8 mouse cellular contexts compared by ENCODE assay signal in genomic region chr8:123101735-123102685, GRCm38 (mm10). TPM values are rescaled to one million over a fixed set of nuclear protein-coding genes. Genes with fewer than 3 reads are reported as not detected.
A peak's percentile ranks its signal among the peaks of the same experiment; 100 is the strongest.
DNase-seq lines count a peak whose midpoint lies in the region; ATAC-seq and TF ChIP-seq lines count a peak whose summit lies in the region.

Gene Rpl13, plus strand, starts transcription at chr8:123102350.

- peak; percentile 94 to 95 for DNase-seq in gastrocnemius, adult 8-10 months (ENCODE audit: low spot score in 2 of 2)
- peak; percentile 93 for DNase-seq in hindlimb bud, embryonic 11.5 days (ENCODE audit: extremely low spot score, low read depth, low spot score)
- peak; percentile 93 to 95 for DNase-seq in left cerebral cortex, adult 8-10 months (ENCODE audit: low spot score in 2 of 2)
- DNase-seq in right cerebral cortex, postnatal 10 days (ENCODE audit: low spot score in 2 of 2) = peak; percentile 99
- peak; percentile 94 for DNase-seq in urinary bladder, postnatal 25 days (ENCODE audit: low spot score)

- peak within 1 kb of the TSS; percentile 71 for H3K4me3 ChIP-seq in cortical plate, adult 2 months (ENCODE audit: insufficient read depth, low read length)
- peak within 1 kb of the TSS; percentile 96 for H3K4me3 ChIP-seq in megakaryocyte, embryonic 14.5 days (replicated peaks)

- no peak for TF ChIP-seq CTCF in cortical plate, adult 2 months (IDR thresholded peaks at IDR 0.05; ENCODE audit: extremely low read depth, insufficient read depth, low read length)

- ATAC-seq in activated CD4-positive, CD25-positive, alpha-beta regulatory T cell, adult 4 months = peak; percentile 69

- H3K9me3 ChIP-seq in megakaryocyte, embryonic 14.5 days = no peaks in the 10 kb centered on the region

- peaks cover 44% of the 10 kb centered on the region for H3K36me3 ChIP-seq in megakaryocyte, embryonic 14.5 days (replicated peaks; ENCODE audit: low read length)

- H3K27ac ChIP-seq in cortical plate, adult 2 months (ENCODE audit: insufficient read depth, low read length) = peak within 1 kb of the TSS; percentile 54

- peak; percentile 96 for TF ChIP-seq POLR2A in cortical plate, adult 2 months (IDR thresholded peaks at IDR 0.05; ENCODE audit: extremely low read depth, insufficient read depth, low read length)

- no peaks in the 10 kb centered on the region for H3K27me3 ChIP-seq in megakaryocyte, embryonic 14.5 days (replicated peaks)

- H3K4me1 ChIP-seq in cortical plate, adult 2 months (ENCODE audit: control insufficient read depth, insufficient read depth, low read length) = peaks cover 3% of the 10 kb centered on the region; the same call in 1 of the 2 replicates
- peaks cover 30% of the 10 kb centered on the region for H3K4me1 ChIP-seq in megakaryocyte, embryonic 14.5 days

RNA-seq across cellular contexts. Expression of gene Rpl13, which starts in this region (rescaled TPM):
- polyA plus RNA-seq in activated CD4-positive, CD25-positive, alpha-beta regulatory T cell, adult 4 months (2017; shearing (Covaris generic)) = 1,000 to 10,000 TPM; 2,503 to 2,608 TPM
- 1,008 and 1,076 TPM in 2 replicates for polyA plus RNA-seq in cortical plate, adult 2 months (2012; rRNA removed)
- total RNA-seq in gastrocnemius, adult 8-10 months (2022) = 100 to 1,000 TPM; 382 to 564 (median 462) TPM
- total RNA-seq in left cerebral cortex, adult 8-10 months (2022) = 100 to 1,000 TPM; 401 to 484 (median 442) TPM
- polyA plus RNA-seq in megakaryocyte, embryonic 14.5 days (2012; ENCODE audit: insufficient read depth, low replicate concordance) = 3,221 and 4,089 TPM in 2 replicates

Comparison
In these comparisons a context has a peak if more than half of its experiments do, and no peak if none do; other contexts are left out.
1. Peak in every context shown above with its lines: DNase-seq, ATAC-seq, H3K4me3 ChIP-seq and H3K27ac ChIP-seq.